Mouse (Mus musculus) hindbrain, embryonic 16.5 days (tissue): ENCODE measurements at regions not wholly inside any gene's neighbourhood (a gene's known extent, or its start where the extent isn't known, plus 50 kb on each side); places are given as distances from the start of the nearest gene placed in this dataset.

Experiments
- ATAC-seq: fragments of 200-750 bp; cut with Nextera tagmentation; 2 replicates; pipeline ENCODE4 v1.8.0; 2017; ENCODE audit warnings: moderate TSS enrichment, moderate library complexity
- H3K27ac ChIP-seq: fragments of 300-500 bp; sonication (generic); 2 replicates; pipeline ENCODE4 v1.5.1; 2014; ENCODE audit warnings: low read depth, mild to moderate bottlenecking, control low read depth, low read length, moderate library complexity
- H3K27me3 ChIP-seq: fragments of 300-500 bp; sonication (generic); replicated peaks from 2 replicates; pipeline ENCODE4 v1.6.1; 2014; ENCODE audit warnings: low read length; ENCODE audit not compliant: control insufficient read depth, insufficient read depth
- H3K36me3 ChIP-seq: fragments of 300-500 bp; sonication (generic); 2 replicates; pipeline ENCODE4 v1.6.1; 2014; ENCODE audit warnings: mild to moderate bottlenecking, low read length, moderate library complexity, mixed read lengths; ENCODE audit not compliant: control insufficient read depth, insufficient read depth
- H3K4me1 ChIP-seq: fragments of 300-500 bp; sonication (generic); 2 replicates; pipeline ENCODE4 v1.6.1; 2014; ENCODE audit warnings: low read depth, low read length; ENCODE audit not compliant: control insufficient read depth, insufficient read depth
- H3K4me2 ChIP-seq: fragments of 300-500 bp; sonication (generic); 2 replicates; pipeline ENCODE4 v1.6.1; 2014; ENCODE audit warnings: mild to moderate bottlenecking, low read length, control low read depth, moderate library complexity
- H3K4me3 ChIP-seq: fragments of 300-500 bp; sonication (generic); 2 replicates; pipeline ENCODE4 v1.5.1; 2014; ENCODE audit warnings: mild to moderate bottlenecking, low read length, control low read depth, moderate library complexity
- H3K9ac ChIP-seq: fragments of 300-500 bp; sonication (generic); 2 replicates; pipeline ENCODE4 v1.6.1; 2014; ENCODE audit warnings: low read depth, mild to moderate bottlenecking, control low read depth, low read length, moderate library complexity
- H3K9me3 ChIP-seq: fragments of 300-500 bp; sonication (generic); 2 replicates; pipeline ENCODE4 v1.6.1; 2014; ENCODE audit warnings: mild to moderate bottlenecking, low read length, moderate library complexity; ENCODE audit not compliant: control insufficient read depth
- WGBS: fragments of 180-500 bp; shearing (Covaris S2); extraction: QIAGEN DNeasy Blood & Tissue Kit; methylation state at CpG from one replicate; pipeline ENCODE4 v1.1.7; 2014; 5-methylcytosine and 5-hydroxymethylcytosine counted together

GRCm38 (mm10) chr3:143912433-143912832 is 292.6 kb downstream of the Lmo4 start:
- no peak for ATAC-seq
- H3K4me2 ChIP-seq: no peak overlapping the region
- 69% methylated on average over 6 of the region's 6 CpGs for WGBS
- H3K9me3 ChIP-seq: no peaks in the 10 kb centered on the region
- no peaks in the 10 kb centered on the region for H3K27me3 ChIP-seq
- H3K9ac ChIP-seq: no peak overlapping the region
- no peaks in the 10 kb centered on the region for H3K36me3 ChIP-seq
- H3K4me3 ChIP-seq: no peak overlapping the region
- no peak overlapping the region for H3K27ac ChIP-seq
- 0 out of 2 replicates have a peak, but pooled peaks cover 2% of the 10 kb centered on the region for H3K4me1 ChIP-seq

GRCm38 (mm10) chr3:143909341-143909740 is 295.7 kb downstream of the Lmo4 start:
- Histone ChIP-seq H3K36me3 (no peaks in the 10 kb centered on the region), H3K9ac (no peak overlapping the region), H3K27me3 (no peaks in the 10 kb centered on the region), H3K27ac (no peak overlapping the region), H3K9me3 (no peaks in the 10 kb centered on the region), H3K4me1 (0 out of 2 replicates have a peak, but pooled peaks cover 2% of the 10 kb centered on the region), H3K4me2 (no peak overlapping the region), H3K4me3 (no peak overlapping the region)
- 79% methylated on average over 6 of the region's 6 CpGs for WGBS
- no peak for ATAC-seq

GRCm38 (mm10) chr3:143903421-143903820 is 301.6 kb downstream of the Lmo4 start:
- Histone ChIP-seq H3K36me3 (no peaks in the 10 kb centered on the region), H3K4me2 (no peak overlapping the region), H3K9ac (no peak overlapping the region), H3K4me3 (no peak overlapping the region), H3K27ac (no peak overlapping the region), H3K9me3 (no peaks in the 10 kb centered on the region), H3K4me1 (no peaks in the 10 kb centered on the region), H3K27me3 (no peaks in the 10 kb centered on the region)
- no peak for ATAC-seq
- WGBS: 82% methylated on average over 2 of the region's 2 CpGs

DNA sequence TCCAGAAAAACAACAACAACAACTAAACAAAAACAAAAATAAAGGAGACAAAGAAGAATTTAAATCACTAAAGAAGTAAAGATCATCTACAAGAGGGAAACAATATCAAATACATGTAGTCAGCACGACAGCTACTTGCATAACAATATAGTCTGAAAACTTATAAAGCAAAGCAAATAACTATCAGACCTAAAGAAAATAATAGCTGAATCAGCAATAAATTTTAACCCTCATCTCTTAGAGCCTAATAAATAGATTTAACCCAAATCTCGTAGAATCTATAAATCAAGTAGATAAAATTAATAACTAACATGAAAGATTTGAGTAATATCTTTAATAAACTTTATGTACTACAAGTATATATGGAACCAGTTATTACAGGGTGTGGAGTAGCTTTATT is 324.2 kb downstream of the Lmo4 start:
- no peak for ATAC-seq
- H3K27ac ChIP-seq: no peak overlapping the region
- no peak overlapping the region for H3K4me2 ChIP-seq
- H3K27me3 ChIP-seq: no peaks in the 10 kb centered on the region
- no peak overlapping the region for H3K4me3 ChIP-seq
- no peak overlapping the region for H3K9ac ChIP-seq
- H3K4me1 ChIP-seq: no peaks in the 10 kb centered on the region
- H3K9me3 ChIP-seq: no peaks in the 10 kb centered on the region
- 94% methylated on average over 2 of the region's 2 CpGs for WGBS
- no peaks in the 10 kb centered on the region for H3K36me3 ChIP-seq

GRCm38 (mm10) chr3:143873876-143874275 is 331.1 kb downstream of the Lmo4 start:
- Histone ChIP-seq H3K9ac (no peak overlapping the region), H3K27ac (no peak overlapping the region), H3K27me3 (no peaks in the 10 kb centered on the region), H3K4me1 (no peaks in the 10 kb centered on the region), H3K36me3 (no peaks in the 10 kb centered on the region), H3K4me3 (no peak overlapping the region), H3K9me3 (no peaks in the 10 kb centered on the region), H3K4me2 (no peak overlapping the region)
- ATAC-seq: no peak
- 96% methylated on average over 3 of the region's 3 CpGs for WGBS

DNA sequence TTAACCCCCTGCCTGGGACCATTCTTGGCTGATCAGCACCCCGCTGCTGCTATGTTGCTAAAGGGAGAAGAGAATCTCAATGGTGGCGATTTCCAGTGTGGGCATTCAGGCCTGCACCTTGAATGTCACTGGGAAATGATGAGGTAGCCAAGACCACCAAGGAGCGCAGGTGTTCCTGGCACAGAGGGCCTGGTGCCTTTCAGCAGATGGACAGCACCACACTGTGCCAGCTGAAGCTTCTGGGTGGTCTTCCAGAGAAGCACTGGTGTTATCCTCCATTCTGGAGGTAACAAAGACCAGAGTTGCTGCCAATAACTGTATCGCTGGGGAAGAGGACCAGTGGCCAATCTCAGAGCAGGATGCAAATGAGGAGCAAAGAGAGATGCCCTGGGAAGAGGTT is 338.5 kb downstream of the Lmo4 start:
- no peak overlapping the region; the same call in 1 of the 2 replicates for H3K27ac ChIP-seq
- peak; percentile 83 for ATAC-seq
- no peaks in the 10 kb centered on the region for H3K27me3 ChIP-seq
- WGBS: 54% methylated on average over 4 of the region's 4 CpGs
- H3K9ac ChIP-seq: no peak overlapping the region
- H3K4me1 ChIP-seq: no peaks in the 10 kb centered on the region
- H3K4me3 ChIP-seq: no peak overlapping the region
- H3K36me3 ChIP-seq: no peaks in the 10 kb centered on the region
- no peak overlapping the region for H3K4me2 ChIP-seq
- no peaks in the 10 kb centered on the region for H3K9me3 ChIP-seq

- Histone ChIP-seq H3K4me3 (no peak overlapping the region), H3K27me3 (no peaks in the 10 kb centered on the region), H3K9ac (no peak overlapping the region), H3K36me3 (no peaks in the 10 kb centered on the region), H3K27ac (no peak overlapping the region), H3K9me3 (no peaks in the 10 kb centered on the region), H3K4me2 (no peak overlapping the region), H3K4me1 (no peaks in the 10 kb centered on the region)
- WGBS: 56% methylated on average over 7 of the region's 7 CpGs
- ATAC-seq: peak; percentile 92
Measured at GRCm38 (mm10) chr3:143865626-143866025, 339.4 kb downstream of the Lmo4 start.

GRCm38 (mm10) chr3:143864490-143864889 is 340.5 kb downstream of the Lmo4 start:
- H3K27ac ChIP-seq: no peak overlapping the region
- H3K9me3 ChIP-seq: no peaks in the 10 kb centered on the region
- H3K9ac ChIP-seq: no peak overlapping the region
- WGBS: 64% methylated on average over 10 of the region's 10 CpGs
- no peaks in the 10 kb centered on the region for H3K36me3 ChIP-seq
- no peak overlapping the region for H3K4me3 ChIP-seq
- no peaks in the 10 kb centered on the region for H3K4me1 ChIP-seq
- ATAC-seq: no peak
- H3K27me3 ChIP-seq: no peaks in the 10 kb centered on the region
- H3K4me2 ChIP-seq: no peak overlapping the region

GRCm38 (mm10) chr3:143862531-143862930 is 342.5 kb downstream of the Lmo4 start:
- H3K4me2 ChIP-seq: no peak overlapping the region
- no peaks in the 10 kb centered on the region for H3K27me3 ChIP-seq
- no peak for ATAC-seq
- 85% methylated on average over 11 of the region's 11 CpGs for WGBS
- no peaks in the 10 kb centered on the region for H3K36me3 ChIP-seq
- H3K27ac ChIP-seq: no peak overlapping the region
- no peak overlapping the region for H3K4me3 ChIP-seq
- H3K9me3 ChIP-seq: no peaks in the 10 kb centered on the region
- no peaks in the 10 kb centered on the region for H3K4me1 ChIP-seq
- no peak overlapping the region for H3K9ac ChIP-seq

DNA sequence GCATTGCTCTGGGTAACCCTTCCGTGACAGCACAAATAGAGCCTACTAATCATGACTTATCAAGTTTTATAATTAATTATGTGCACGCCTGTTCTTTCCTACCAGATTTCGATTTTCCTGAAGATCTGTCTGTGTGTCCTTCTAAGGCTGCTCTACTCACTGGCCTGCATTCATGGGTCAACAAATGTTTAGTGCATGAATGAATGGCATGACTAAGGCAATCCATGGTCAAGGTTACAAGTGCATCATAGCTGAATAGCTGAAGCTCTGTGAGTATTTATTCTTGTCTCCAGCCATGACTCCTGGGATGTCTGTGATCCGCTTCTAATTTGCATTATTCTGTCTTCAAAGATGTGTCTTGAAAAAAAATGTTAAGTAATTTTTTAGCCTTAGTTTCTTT is 343.2 kb downstream of the Lmo4 start:
- no peak overlapping the region for H3K9ac ChIP-seq
- no peak for ATAC-seq
- no peaks in the 10 kb centered on the region for H3K27me3 ChIP-seq
- WGBS: 79% methylated on average over 4 of the region's 4 CpGs
- no peaks in the 10 kb centered on the region for H3K9me3 ChIP-seq
- H3K4me2 ChIP-seq: no peak overlapping the region
- no peak overlapping the region for H3K27ac ChIP-seq
- H3K4me1 ChIP-seq: no peaks in the 10 kb centered on the region
- no peak overlapping the region for H3K4me3 ChIP-seq
- no peaks in the 10 kb centered on the region for H3K36me3 ChIP-seq
